Mouse (Mus musculus): ENCODE measurements around the gene Olfr419.

Gene Olfr419

GRCm38 (mm10) chr1:174251961-174252360, at the start of gene Olfr419:
Gene Olfr419, minus strand, starts transcription at chr1:174252061.
- DNase-seq: no peak

GRCm38 (mm10) chr1:174270643-174271042, 18.8 kb upstream of the Olfr419 start:
- DNase-seq: no peak

- no peak for DNase-seq
Observed at GRCm38 (mm10) chr1:174269162-174269561, 17.3 kb upstream of the Olfr419 start.

- DNase-seq: no peak
Observed at GRCm38 (mm10) chr1:174267816-174268215, 16.0 kb upstream of the Olfr419 start.

- DNase-seq: no peak
Observed at GRCm38 (mm10) chr1:174250376-174250775, 1.5 kb downstream of the Olfr419 start.

GRCm38 (mm10) chr1:174247170-174247569, 4.7 kb downstream of the Olfr419 start:
- no peak for DNase-seq

- no peak for DNase-seq
Observed at GRCm38 (mm10) chr1:174246080-174246479, 5.8 kb downstream of the Olfr419 start.

- DNase-seq: no peak
Observed at GRCm38 (mm10) chr1:174244621-174245020, 7.2 kb downstream of the Olfr419 start.

- DNase-seq: no peak
Observed at GRCm38 (mm10) chr1:174239916-174240315, 11.9 kb downstream of the Olfr419 start.

GRCm38 (mm10) chr1:174216528-174217204, 35.2 kb downstream of the Olfr419 start:
- DNase-seq: no peak

- no peak for DNase-seq
Observed at GRCm38 (mm10) chr1:174215270-174216038, 36.4 kb downstream of the Olfr419 start.

- no peak for DNase-seq
Observed at GRCm38 (mm10) chr1:174212286-174212685, 39.6 kb downstream of the Olfr419 start.

GRCm38 (mm10) chr1:174204699-174205098, 47.2 kb downstream of the Olfr419 start:
- no peak for DNase-seq

All from thymus, postnatal 14 days (tissue).